Mouse (Mus musculus) thymus, postnatal 10 days (tissue): ENCODE measurements around the gene Edf1.

Experiments used
- DNase-seq, 2 experiments: peaks; one replicate each; pipeline ENCODE4 v3.0.0; 2021; ENCODE audit warnings: low spot score in 2 of 2

Edf1 gene

DNA sequence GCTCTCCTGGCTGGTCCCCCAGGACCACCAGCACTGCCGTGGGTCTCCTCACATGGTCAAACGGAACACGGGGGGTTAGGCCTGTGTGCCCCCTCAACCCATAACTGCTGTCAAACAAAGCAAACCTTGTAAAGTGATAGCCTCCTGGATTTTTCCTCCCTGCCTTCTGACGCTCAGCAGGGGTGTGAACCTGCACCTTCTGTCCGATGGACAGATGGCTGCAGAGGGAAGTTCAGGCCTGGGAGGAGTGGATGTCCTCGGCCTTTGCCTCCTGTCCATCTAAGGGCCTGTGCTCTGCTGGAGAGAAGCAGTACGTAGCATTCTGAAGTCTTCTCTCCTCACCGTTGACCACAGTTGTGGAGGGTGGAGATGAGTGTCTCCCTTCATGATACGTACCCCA, 4.3 kb downstream of the Edf1 start:
- DNase-seq, result no peak

DNA sequence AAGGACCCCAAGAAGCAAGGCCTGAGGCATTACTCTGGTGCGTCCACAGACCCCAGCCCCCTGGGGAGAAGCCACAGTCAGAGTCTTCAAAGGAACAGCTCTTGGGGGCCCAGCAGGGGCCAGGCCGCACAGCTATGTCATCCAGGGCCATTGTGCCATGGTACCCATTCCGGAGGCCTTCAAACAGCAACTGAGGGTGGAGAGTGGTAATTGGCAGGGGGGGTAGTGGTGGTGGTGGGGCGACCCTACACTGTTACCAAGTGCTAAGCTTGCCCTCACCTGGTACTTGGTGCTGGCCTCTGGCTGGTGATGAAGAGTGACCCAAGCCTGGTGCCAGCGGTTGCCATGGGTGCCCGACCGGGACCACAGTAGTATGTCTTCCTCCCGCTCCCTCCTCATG, 8.1 kb downstream of the Edf1 start:
- no peak for DNase-seq

DNA sequence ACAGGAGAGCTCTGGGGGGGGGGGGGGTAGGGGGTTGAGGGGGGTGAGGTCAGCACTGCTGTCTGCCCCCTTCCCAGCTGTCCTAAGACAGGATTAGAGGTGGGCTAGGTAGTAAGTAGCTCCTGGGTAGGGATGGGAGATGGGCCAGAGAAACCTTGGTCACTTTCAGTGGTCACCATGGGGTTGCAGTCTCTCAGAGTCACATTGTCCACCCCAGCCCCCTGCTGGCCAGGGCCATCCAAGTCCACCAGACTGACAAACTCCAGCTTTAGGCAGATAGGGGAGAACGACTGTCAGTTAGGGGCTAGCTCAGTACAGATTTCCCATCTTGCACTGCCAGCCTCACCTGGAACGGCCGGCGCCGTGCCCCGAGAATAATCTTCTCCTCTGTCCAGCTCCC, 8.9 kb downstream of the Edf1 start:
- DNase-seq, result no peak

DNA sequence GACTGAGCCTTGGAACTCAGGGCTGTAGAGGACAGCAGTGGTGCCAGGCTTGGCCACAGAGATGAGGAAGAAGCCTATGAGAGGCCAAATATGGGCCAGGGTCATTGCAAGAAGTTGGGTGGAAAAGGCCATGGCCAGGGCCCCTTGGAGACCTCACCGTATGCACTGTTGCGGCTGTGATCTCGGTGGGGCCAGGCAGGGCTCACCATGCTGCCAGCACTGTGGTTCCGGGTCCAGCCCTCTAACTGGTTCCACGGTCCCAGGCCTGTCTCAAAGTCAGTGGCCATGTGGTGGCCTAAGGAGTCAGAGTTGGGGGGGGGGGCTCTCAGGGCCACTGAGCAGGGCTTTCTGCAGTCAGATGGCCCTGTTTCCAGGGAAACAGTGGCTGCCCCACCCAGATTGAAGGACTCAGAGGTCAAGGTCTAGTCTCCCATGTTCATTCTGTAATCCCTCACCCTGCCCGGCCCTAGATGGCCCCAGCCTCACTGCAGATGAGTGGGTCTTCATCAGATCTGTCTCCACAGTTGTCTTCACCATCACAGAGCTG, 10.9 kb downstream of the Edf1 start:
- no peak for DNase-seq

DNA sequence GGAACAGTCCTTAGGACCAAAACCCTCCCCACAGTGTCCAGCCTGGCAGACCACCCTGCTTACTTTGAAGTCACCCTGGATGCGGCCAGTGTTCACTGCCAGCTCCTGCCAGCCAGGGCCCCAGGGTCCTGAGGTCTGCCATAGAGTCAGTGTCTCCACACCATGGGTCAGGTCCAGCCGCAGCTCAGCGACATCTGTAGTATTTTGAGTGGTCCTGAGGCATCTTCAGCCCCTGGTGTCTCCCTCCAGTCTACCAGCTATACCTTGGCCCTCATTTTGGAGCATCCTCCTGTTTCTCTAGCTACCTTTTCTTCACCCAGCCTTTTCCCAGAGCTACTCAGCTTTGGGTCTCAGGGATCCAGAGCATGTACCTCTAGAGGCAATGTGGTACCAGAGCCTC, 11.7 kb downstream of the Edf1 start:
- DNase-seq, result no peak

DNA sequence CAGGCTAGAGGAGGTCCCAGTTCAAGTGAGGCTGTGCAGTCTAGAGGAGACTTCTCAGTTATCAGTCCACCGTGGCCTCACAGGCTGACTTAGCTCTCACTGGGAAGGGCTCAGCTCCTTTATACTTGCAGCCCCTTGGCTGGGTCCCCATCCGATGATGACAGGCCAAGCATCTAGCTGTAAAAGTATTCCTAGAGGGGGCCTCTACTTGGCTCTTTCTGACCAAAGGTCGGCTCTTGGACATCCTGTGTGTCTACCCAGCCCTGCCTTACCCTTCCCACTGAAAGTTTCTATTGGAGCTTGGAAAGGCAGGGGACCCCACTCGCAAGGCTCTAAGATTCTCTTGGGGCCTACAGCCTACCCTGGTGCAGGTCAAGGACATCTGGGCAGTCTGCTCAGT, 13.6 kb downstream of the Edf1 start:
- DNase-seq, result no peak

DNA sequence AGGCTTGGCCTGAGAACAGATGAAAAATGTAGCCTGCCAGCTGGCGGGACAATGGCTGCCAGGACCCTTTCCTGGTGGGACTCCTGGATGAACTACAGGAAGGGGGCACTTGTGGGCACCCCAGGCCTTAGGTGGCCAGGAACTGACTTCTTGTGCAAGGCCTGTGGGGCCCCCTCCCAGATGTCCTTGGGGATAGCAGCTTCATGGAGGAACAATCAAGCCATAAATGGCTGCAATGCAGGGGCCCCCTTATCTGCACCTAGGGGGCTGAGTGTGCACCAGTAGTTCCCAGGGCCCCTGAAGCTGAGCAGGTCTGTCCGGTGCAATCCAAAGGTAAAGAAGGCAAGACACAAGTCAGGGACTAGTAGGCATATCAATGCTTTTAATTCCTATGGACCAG, 15.4 kb downstream of the Edf1 start:
- no peak for DNase-seq

DNA sequence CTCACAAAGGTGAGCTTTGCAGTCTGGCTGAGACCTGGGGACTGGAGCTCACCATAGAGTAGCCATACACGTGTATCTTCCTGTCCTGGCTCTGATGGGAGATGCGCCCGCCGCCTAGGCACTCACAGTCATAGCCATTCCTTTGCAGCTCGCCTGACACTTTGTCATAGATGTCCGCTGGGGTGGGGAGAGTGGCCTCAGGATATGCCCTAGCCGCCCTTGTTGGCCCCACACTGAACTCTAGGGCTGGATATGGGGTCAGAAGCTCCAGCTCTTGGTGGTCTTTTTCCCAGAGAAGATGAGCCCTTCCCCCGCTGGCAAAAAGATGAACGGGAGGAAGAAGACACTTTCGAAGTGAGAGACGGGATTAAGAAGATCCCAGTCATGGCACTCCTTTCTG, 16.5 kb downstream of the Edf1 start:
- DNase-seq, result peak in 1 of 2 experiments; percentile 32

DNA sequence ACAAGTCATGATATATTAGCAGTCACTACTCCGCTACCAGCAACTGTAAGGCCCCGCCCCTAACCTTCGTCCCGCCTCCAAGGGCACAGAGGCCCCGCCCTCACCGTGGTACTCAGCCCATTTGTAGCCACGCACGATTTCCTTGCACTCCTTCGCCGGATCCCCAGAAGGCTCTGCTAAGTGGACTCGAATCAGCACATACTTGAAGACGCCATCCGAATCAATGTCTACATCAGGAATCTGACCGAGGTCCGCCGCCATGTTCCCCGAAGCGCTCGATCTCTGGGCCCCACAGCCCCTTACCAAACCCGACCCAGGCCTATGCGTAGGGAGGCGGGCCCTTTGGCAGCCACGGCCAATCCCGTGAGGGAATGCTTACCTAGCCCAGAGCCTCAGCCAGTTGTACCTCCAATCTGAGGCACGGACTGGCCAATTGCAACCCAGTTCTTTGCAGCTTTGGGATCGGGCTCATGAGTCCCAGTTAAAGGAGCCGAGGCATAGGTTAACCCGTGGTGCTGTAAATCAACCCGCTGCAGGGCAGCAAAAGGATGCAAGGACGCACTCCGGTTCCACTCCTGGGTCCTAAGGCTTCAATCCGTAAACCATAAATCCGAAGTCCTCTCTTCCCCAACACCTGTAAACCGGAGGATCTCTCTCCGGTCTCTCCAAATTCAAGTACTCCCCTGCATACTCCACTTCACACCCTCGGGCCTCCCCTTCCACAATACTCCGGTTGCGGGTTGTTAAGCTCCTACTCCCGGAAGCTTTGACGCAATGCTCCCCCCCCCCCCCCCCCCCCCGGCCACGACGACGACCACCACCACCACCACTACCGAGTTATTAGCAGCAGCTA, 17.2 kb downstream of the Edf1 start, which contains the start of the genes Mamdc4 and Phpt1:
Mamdc4 (minus strand) TSS at position 267 of the 853 bp plus-strand sequence.
Phpt1 (minus strand) TSS at position 646 of the 853 bp plus-strand sequence.
- peak; percentile 93 to 96 for DNase-seq

DNA sequence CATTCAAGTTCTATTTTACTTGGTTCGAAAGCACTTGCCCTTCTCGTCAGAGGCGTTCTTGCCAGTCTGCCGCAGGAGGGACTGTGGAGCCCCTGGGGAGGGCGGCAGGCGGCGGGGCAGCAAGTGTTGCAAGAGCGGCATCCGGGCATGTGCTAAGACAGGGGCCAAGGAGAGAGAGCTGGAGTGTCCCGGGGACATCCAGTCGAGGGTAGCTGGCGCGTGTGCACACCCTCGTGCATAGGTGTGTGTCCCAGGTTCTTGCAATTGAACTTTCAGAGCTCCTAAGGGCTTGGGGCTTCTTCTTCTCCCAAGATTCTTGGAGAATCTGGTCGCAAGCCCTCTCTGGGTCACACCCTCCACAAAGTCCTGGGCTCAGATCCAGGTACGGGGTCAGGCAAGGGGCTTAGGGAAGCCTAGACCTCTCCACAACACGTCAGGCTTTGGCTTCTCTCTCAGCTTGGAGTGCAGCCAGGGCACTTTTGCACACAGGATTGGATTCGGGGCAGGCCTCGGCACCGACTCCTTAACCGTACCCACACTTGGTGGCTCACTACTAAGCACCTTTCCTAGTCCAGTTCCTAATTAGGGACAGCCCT, 17.9 kb downstream of the Edf1 start:
- DNase-seq, result peak; percentile 57 to 63

DNA sequence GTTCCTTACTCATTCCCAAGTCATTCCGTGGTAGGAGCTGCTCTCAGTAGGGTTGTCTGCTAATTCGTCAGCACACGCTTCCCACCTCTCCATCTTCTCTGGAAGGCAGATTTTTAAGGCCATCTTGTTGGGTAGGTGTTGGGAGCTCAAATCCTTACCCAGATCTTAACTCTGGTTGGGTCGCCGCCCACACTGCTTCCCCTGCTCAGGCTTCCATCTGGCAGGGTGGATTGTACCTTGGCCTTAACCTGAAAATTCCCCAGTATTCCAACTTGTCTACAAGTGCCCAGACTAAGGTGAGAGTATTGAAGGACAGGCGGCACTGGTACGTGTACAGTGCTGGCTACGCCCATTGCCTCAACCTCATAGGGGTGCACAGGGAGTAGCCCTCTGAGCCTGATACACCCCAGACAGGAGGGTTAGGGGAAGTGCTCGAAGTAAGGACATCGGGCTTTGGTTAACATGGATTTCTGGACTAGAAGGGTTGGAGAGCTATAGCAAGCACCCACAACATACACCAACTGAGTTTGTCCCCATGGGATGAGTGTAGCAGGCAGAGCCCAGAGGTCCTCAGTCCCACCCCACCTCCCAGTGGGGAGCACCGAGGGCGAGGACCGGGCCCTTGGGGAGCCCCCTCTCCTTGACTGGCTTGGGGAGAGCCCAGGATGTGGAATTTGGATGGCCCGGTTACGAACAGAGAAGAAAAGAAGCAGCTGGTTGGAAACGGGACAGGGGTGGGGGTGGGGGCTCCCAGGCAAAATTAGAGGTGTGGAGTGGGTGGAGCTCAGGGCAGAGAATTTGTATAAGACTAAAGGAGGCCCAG, 18.6 kb downstream of the Edf1 start:
- no peak for DNase-seq

DNA sequence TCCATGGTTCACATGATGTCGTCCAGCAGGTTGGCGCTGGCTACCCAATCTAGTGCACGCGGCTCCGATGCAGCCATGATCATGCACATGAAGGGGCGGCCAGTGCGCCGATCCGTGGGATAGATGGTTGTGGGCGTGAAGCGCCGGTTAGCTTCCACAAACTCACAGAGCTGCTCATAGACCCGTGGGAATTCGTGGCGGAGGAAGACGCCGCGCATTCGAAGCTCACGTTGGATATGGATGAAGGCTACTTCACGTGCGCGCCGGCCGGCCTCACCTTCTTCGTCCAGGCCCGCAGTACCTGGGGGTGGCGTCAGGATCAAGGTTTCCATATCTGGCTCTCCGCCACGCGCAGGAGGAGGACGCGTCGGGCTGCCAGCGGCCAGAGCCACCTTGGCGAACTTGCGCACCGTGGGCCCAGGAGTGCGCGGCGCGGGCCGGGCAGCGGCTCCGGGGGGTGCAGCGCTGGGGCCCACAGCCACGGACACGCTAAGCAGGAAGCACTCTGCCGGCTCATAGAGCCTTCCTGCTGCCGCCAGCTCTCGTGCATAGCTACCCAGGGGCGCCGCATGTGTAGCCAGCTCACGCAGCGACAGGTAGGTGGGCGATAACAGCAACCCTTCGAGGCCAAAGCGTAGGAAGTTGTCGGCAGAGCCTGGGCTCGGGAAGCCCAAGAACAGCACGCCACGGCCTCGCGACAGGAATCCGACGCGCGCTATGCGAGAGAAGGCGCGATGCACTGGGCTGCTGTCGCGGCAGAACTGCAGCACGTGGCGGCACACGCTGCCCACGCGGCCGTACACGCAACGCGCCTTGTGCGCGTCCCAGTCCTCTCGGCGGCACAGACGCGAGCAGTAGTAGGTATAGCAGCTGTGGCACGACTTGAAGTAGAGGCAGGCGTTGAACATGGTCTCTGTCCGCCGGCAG, 19.6 kb downstream of the Edf1 start:
- DNase-seq, result no peak

DNA sequence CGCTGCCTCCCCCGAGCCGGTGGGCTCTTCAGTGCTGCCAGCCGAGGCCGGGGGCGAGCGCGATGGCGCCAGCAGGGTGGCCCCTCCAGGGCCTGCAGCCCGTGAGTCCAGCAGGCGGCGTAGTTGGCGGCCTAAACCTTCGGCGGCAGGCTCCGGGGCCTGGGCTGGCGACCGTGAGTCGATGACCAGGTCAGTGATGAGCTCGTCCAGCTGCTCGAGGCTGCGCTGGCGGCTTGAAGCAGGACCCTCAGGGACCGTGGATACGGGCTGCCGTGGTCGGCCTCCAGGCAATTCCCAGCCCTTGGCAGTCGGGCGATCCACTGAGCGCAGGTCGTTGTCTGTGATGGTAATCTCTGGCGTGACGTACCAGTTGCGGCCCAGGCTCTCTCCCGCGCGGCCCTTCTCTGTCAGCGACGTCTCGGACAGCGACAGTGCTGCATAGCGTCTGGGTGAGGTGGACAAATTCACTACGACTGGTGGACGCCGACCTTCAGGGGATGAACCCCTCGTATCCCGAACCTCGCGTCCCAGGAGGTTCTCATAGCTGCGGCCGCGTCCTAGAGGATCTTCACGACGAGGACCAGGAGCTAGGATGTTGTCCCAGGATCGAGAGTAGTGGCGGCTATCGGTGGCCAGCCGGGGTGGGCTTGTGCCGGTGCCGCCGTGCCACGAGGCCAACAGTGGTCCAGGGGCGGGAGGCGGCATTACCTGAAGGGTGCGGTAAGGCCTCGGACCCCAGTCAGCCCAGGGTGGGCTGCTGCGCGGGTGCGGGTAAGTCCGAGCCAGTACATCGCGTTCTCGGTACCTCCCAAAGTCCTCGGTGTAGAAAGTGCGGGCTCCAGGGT, 20.5 kb downstream of the Edf1 start:
- DNase-seq, result no peak

DNA sequence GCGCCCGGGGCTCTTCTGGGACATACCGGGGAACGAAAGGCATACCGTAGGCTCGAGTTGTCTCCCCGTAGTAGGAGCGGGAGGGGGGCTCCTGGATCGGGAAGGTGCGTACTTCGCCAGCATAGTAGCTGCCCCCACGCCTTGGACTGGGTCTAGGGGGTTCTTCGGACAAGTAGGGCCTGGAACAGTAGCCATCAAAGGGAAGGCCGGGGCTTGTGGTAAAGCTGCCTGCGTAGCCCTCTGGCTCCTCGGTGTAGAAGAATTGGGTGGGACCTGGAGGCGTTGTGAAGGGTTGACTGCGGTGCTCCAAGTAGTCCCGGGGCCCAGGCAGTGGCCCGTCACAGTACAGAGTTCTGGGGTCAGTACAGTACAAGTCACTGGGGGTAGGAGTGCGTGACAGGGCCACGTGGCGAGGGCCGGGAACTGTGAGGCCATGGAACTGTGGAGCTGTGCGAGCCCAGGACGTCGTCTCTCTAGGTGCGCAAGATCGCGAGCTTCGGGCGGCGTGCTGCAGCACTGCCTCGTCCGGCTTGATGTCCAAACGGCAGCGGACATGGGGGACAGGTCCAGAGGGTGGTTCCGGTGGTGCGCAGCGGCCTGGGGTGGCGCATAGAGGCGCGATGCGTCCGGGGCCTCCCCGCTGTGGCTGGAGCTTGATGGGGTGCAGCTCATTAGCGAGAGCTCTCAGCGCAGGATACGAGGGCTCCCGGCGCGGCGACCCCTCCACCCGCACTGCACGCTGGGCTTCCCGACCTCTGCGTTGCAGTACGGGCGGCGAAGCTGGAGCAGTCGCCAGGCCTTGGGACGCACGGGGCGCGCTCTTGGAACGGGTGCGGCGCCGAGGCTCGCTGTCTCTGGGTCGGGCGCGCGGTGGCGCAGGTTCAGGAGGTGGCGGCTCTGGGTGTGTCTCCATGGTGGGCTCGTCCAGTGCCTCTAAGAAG, 21.4 kb downstream of the Edf1 start:
- no peak for DNase-seq

DNA sequence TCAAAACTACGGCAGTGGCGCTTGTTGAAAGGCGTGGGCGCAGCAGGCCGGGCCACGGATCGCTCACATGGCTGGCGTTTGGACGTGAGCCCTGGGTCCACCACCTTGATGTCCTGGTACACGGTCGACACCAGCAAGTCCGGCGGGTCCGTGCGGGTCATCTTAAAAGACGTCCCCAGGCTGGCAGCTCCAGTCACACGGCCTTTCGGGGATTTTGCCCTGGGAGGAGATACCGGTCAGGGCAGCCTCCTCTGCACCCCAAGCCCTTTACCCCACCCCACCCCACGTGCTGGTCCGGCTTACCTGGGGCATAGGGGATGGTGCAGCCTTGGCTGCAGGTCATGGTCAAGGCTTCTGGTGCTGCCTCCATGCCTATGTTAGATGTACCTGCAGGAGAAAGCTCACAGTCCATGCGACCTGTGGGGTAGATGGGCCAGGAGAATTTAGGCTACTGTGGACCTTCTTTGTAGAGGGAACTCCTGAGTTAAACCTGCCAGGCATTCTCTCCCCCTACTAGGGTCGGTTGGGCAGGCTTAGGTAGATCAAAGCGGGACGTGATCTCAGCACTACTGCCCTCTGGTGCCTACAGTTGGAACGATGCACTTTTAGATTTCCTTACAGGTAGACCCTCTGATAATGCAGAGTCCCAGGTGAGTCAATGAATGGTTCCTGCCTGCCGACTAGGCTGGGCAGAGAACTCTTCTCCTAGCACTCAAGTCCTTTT, 22.3 kb downstream of the Edf1 start:
- peak; percentile 58 to 74 for DNase-seq

DNA sequence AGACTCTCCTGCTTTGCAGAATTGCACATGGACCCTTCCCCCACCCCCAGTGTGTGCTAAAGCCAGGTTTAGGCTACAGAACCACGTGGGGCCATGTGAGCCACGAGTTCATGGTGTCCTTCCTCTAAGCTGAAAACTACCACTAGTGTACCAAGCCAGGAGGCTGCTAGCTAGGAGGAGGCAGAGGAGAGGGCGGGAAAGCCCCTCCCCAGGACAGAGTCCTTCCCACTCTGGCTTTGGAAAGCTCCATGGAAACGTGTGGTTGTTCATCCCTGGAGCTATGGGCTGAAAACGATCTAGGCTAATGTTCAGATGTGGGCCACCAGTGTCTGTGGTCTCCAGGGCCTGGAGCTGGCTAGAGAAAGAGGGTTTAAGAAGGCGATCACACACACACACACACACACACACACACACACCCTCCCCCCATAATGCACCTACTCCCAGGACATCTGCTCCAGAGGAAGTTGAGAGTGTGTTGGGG, 23.0 kb downstream of the Edf1 start:
- no peak for DNase-seq

DNA sequence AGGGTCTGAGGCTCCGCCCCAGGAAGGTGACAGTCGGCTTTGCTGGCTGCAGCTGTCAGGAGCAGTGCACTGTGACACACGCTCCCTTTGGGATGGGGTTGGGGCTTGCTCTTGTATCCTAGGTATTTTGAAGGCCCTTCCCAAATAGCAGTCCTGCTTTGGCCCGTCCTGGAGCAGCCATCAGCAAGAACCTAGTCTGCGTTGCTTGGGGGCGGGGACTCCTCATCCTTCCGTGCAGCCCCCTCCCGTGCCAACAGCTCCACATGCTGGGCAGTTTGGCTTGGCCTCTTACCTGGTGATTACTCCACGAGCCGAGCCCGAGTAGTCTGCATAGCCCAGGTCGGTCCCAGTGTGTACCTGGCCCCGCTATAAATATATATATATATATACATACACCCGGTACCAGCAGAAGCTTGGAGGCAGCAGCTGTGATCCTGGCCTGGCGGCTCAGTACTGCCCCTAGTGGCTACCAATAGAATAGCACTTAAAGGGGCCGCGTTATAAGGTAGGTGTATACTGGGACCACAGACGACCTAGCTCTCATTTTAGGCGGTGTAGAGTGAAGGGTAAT, 23.7 kb downstream of the Edf1 start, which contains the start of gene Ajm1:
Ajm1 (minus strand) TSS at position 464 of the 571 bp plus-strand sequence.
- DNase-seq, result peak; percentile 52 to 78

DNA sequence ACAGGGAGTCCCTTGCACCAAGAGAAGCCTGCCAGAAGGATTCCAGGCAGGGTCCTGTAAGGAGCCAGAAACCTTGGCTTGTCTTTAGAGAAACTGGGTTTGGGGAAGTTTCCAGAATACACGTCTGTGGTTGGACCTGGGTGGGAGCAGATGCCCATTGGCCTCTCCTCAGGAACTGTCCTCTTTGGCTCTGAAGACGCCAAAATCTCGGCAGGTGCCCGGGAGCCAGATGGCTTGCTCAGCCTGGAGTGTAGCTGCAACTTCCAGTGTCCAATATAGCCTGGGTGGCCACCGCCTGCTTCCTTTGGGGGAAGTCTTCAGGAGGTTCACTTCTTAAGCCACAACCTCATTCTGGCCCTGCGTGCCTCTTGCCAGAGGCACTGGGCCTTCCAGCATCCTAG, 24.3 kb downstream of the Edf1 start:
- no peak for DNase-seq
